Mouse (Mus musculus): ENCODE results near the gene Armt1.

DNA sequence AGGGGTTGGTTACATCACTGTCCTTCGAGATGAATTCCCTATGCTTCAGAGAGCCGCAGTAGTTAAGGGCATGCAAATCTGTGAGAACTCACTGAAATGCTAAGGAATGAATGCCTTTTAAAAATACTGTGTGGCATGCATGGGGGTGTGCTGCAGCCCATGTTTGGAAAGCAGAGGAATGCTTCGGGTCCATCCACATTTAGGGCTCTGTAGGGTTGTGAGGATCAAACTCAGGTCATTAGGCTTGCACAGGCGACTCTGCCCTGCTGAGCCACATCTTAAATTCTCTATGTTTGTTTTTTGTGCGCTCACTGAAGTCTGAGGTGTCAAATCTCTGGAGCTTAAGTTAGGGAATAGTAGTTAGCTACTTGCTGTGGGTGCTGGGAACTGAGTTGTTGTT lies 41.2 kb upstream of the Armt1 start:
- no peak for TF ChIP-seq FLI1 (IDR thresholded peaks at IDR 0.05; ENCODE audit: low read length)
- no peak for TF ChIP-seq GATA1 (IDR thresholded peaks at IDR 0.05; ENCODE audit: borderline replicate concordance, low read length)

All from megakaryocyte, embryonic 14.5 days (primary cell).